Mouse (Mus musculus) adrenal gland, adult 2 months (tissue): Measurements from ENCODE around the gene Bach2. TPM values are rescaled to one million over a fixed set of nuclear protein-coding genes. Genes with fewer than 3 reads are reported as not detected.
A peak's percentile ranks its signal among the peaks of the same experiment; 100 is the strongest.

Source experiments
- DNase-seq: peaks from one replicate; pipeline ENCODE4 v3.0.0; 2021
- polyA plus RNA-seq: library from polyadenylated mRNA; depleted of rRNA; stranded (reverse); fragments of >200 nt; gene quantifications from 2 replicates; pipeline ENCODE4 v1.2.3, GENCODE M21; 2012
- total RNA-seq, 2 experiments: library from RNA; stranded (reverse); gene quantifications; 2 replicates each; pipeline ENCODE4 v1.2.3; 2021

Bach2 gene
- total and polyA plus RNA-seq, 3 experiments: 0.61 to 2.9 (median 2.2) TPM

- DNase-seq: no peak
Observed at GRCm38 (mm10) chr4:32358602-32359464, 120.2 kb downstream of the Bach2 start.

- no peak for DNase-seq
Observed at GRCm38 (mm10) chr4:32359634-32360033, 121.0 kb downstream of the Bach2 start.

- DNase-seq: no peak
Observed at GRCm38 (mm10) chr4:32360496-32360895, 121.9 kb downstream of the Bach2 start.

- DNase-seq: peak; percentile 44
Observed at GRCm38 (mm10) chr4:32363488-32363984, 124.9 kb downstream of the Bach2 start.

- DNase-seq: no peak
Observed at GRCm38 (mm10) chr4:32365144-32365907, 126.7 kb downstream of the Bach2 start.

- DNase-seq: no peak
Observed at GRCm38 (mm10) chr4:32366176-32366575, 127.6 kb downstream of the Bach2 start.

- DNase-seq: no peak
Observed at GRCm38 (mm10) chr4:32368345-32368744, 129.7 kb downstream of the Bach2 start.

- DNase-seq: no peak
Observed at GRCm38 (mm10) chr4:32373085-32373484, 134.5 kb downstream of the Bach2 start.

GRCm38 (mm10) chr4:32373527-32373926, 134.9 kb downstream of the Bach2 start:
- no peak for DNase-seq

- DNase-seq: no peak
Observed at GRCm38 (mm10) chr4:32374751-32375582, 136.4 kb downstream of the Bach2 start.

- DNase-seq: no peak
Observed at GRCm38 (mm10) chr4:32375721-32376526, 137.3 kb downstream of the Bach2 start.

GRCm38 (mm10) chr4:32376527-32376948, 137.9 kb downstream of the Bach2 start:
- no peak for DNase-seq

GRCm38 (mm10) chr4:32379140-32379539, 140.5 kb downstream of the Bach2 start:
- no peak for DNase-seq

GRCm38 (mm10) chr4:32381666-32382381, 143.2 kb downstream of the Bach2 start:
- no peak for DNase-seq

GRCm38 (mm10) chr4:32385121-32385520, 146.5 kb downstream of the Bach2 start:
- no peak for DNase-seq

- no peak for DNase-seq
Observed at GRCm38 (mm10) chr4:32385623-32386022, 147.0 kb downstream of the Bach2 start.

- DNase-seq: no peak
Observed at GRCm38 (mm10) chr4:32386346-32386745, 147.7 kb downstream of the Bach2 start.

- DNase-seq: no peak
Observed at GRCm38 (mm10) chr4:32386931-32387330, 148.3 kb downstream of the Bach2 start.

GRCm38 (mm10) chr4:32387479-32388240, 149.1 kb downstream of the Bach2 start:
- peak; percentile 61 for DNase-seq

- DNase-seq: no peak
Observed at GRCm38 (mm10) chr4:32388564-32388963, 150.0 kb downstream of the Bach2 start.
